Mouse (Mus musculus): ENCODE measurements around the gene Traf3ip2. TPM values are rescaled to one million over a fixed set of nuclear protein-coding genes. Genes with fewer than 3 reads are reported as not detected.

Gene Traf3ip2
- total RNA-seq, 2 experiments from 2014 or later = 0.61 to 0.82 TPM

DNA sequence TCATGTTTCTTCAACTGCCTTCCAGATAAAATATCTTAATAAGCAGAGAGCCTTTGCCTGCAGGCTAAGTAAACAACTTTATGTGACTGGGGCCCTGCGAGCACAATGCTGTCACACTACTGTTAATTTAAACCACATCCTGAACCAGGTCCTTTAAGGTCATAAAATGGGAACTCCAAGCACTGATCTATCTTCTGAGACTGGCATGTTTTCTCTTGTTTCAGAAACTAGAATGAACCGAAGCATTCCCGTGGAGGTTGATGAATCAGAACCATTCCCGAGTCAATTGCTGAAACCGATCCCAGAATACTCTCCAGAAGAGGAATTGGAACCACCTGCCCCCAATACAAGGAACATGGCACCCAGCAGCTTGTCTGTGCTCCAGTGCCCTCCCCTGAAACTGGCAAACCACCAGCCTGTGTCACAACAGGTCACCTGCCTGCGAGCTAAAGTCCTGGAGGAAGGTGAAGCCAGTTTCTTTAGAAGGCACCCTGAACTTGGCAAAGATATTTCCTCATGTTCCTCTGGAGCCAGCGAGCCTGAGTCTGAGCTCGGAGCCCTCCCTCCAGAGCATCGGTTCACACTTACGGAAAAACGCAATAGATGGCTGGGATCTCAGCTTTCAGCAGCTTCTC, 13.0 kb downstream of the Traf3ip2 start:
- no peak for DNase-seq (ENCODE audit: extremely low spot score in 1 of 2, low spot score in 2 of 2)
- Histone ChIP-seq H3K27ac (no peak overlapping the region), H3K4me3 (no peak overlapping the region)
- no peak for TF ChIP-seq CTCF (IDR thresholded peaks at IDR 0.05)
- intact Hi-C loops (cut with DNase I) = no loop called here

DNA sequence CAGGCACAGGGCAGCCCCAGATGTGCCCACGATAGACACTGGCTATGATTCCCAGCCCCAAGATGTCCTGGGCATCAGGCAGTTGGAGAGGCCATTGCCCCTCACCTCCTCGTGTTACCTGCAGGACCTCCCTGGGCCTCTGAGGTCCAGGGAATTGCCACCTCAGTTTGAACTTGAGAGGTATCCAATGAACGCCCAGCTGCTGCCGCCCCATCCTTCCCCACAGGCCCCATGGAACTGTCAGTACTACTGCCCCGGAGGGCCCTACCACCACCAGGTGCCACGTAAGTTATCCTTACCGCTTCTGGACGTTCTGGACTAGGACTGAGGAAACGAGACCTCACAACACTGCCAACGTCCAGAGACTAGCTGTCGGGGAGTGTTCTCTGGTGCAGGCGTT, 13.6 kb downstream of the Traf3ip2 start:
- Histone ChIP-seq H3K27ac (no peak overlapping the region), H3K4me3 (no peak overlapping the region)
- intact Hi-C loops (cut with DNase I) = no loop called here
- TF ChIP-seq CTCF (IDR thresholded peaks at IDR 0.05) = no peak
- no peak for DNase-seq (ENCODE audit: extremely low spot score in 1 of 2, low spot score in 2 of 2)

- no peak for DNase-seq (ENCODE audit: extremely low spot score in 1 of 2, low spot score in 2 of 2)
- intact Hi-C loops (cut with DNase I) = no loop called here
- TF ChIP-seq CTCF (IDR thresholded peaks at IDR 0.05) = no peak
- Histone ChIP-seq H3K27ac (no peak overlapping the region), H3K4me3 (no peak overlapping the region)
Measured at GRCm38 (mm10) chr10:39628799-39629517, 16.2 kb downstream of the Traf3ip2 start.

DNA sequence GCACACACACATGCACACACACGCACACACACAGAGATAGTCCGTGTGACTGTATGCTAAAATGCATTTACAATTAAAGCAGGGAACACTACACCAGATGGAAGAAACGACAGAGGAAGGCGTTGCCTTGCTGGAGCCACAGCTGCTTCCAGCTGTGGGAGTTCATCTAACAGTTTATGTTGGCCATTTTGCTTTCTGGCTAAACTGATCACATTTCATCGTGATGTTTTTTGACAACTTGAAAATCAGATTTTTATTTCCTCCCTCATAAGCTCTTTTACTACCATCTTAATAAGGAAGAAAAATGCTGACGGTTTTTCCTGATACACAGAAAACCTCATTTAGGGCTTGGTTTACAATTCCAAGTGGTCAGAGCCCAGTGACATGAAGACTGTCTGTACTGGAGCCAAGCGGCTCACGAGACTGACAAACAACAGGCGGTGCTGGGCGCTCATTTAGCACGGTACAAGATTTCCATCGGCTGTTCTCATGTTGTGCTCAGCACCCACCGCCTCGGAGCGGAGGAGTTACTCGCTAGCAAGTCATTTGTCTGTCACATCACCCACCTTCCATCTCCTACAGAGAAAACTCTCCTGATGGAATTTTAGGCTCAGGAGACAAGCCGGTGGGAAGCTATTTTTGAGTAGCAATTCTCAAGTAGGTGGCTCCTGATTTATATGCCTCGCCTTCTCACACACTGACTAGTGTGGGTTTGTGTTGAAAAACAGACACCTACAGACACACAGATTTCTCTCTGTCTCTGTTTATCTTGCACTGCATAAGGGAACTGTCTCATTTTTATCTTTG, 17.2 kb downstream of the Traf3ip2 start:
- Histone ChIP-seq H3K27ac (no peak overlapping the region), H3K4me3 (no peak overlapping the region)
- peak; percentile 61 to 75 for DNase-seq (ENCODE audit: extremely low spot score in 1 of 2, low spot score in 2 of 2)
- intact Hi-C loops (cut with DNase I) = loop anchor here (1.0 to 5.0 kb wide), 5 partner anchors 47 to 458 kb away; no protein-coding TSS in a partner anchor
- TF ChIP-seq CTCF (IDR thresholded peaks at IDR 0.05) = no peak

DNA sequence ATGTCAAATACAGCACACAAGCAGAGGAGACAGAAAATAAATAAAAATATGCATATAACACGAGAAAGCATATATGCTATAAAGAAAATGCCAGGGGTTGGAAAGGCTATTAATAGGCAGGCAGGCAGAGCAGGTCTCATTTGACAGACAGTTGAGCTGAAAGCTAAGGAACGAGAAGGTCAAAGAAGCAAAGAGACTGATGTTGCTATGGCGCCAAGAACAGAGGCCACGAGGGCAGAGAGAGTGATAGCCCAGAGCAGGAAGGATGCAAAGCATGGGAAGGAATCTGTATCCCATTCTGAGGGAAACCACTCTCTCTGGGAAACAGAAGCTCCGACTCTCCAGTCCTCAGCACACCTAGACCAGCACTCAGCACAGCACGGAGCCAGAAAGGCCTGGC, 18.1 kb downstream of the Traf3ip2 start:
- DNase-seq (ENCODE audit: extremely low spot score in 1 of 2, low spot score in 2 of 2) = no peak
- H3K27ac ChIP-seq = no peak overlapping the region
- TF ChIP-seq CTCF (IDR thresholded peaks at IDR 0.05) = no peak
- intact Hi-C loops (cut with DNase I) = loop anchor here (1.0 to 5.0 kb wide), 5 partner anchors 48 to 459 kb away; no protein-coding TSS in a partner anchor
- H3K4me3 ChIP-seq = no peak overlapping the region

DNA sequence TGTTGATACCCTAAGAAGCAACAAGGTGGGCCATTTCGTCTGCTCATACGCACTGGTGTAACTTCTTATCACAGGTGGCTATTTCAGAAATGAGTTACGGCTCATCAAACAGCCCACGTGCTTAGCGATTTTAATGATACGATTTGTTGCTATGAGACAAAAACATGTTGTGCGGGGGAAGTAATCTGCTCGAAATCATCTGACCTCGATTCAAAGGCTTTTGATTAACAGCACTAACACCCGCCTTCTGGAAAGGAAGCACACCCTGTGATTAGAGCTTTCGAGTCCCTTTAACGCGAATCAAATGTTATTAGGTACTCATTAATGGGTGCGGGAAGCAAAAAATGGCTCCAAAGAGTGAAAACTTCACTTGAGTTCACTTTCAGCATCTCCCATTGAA, 18.9 kb downstream of the Traf3ip2 start:
- no peak overlapping the region for H3K4me3 ChIP-seq
- no peak for DNase-seq (ENCODE audit: extremely low spot score in 1 of 2, low spot score in 2 of 2)
- intact Hi-C loops (cut with DNase I) = loop anchor here (5.0 kb wide), 1 partner anchor 459 kb away; no protein-coding TSS in a partner anchor
- no peak overlapping the region for H3K27ac ChIP-seq
- no peak for TF ChIP-seq CTCF (IDR thresholded peaks at IDR 0.05)

GRCm38 (mm10) chr10:39633379-39633778, 20.6 kb downstream of the Traf3ip2 start:
- DNase-seq (ENCODE audit: extremely low spot score in 1 of 2, low spot score in 2 of 2) = no peak
- TF ChIP-seq CTCF (IDR thresholded peaks at IDR 0.05) = no peak
- Histone ChIP-seq H3K27ac (no peak overlapping the region), H3K4me3 (no peak overlapping the region)
- intact Hi-C loops (cut with DNase I) = loop anchor here (5.0 kb wide), 1 partner anchor 461 kb away; no protein-coding TSS in a partner anchor

DNA sequence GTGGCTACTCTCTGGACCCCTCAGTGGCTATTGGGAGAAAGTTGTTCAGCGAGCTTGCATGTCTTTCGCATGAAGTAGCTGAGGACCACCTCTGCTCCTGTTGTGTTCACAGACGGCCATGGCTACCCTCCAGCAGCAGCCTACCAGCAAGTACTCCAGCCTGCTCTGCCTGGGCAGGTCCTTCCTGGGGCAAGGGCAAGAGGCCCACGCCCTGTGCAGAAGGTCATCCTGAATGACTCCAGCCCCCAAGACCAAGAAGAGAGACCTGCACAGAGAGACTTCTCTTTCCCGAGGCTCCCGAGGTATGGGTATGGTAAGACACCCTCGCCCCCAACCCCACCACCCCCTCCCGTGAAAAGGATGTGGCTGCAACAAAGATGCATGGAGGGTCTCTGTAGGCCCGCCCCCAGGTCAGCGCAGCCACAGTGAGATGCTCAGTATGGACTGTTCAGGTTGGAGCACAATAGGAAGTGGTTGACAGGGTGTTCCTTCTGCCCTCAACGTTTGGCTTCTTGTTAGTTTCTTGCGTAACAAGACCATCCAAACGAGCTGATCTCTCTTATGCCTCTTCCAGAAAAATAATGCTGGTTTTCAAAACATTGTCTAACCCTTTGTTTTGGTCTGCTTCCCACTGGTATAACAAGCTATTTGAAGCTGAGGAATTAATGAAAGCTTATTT, 21.8 kb downstream of the Traf3ip2 start:
- Histone ChIP-seq H3K27ac (no peak overlapping the region), H3K4me3 (no peak overlapping the region)
- no peak for DNase-seq (ENCODE audit: extremely low spot score in 1 of 2, low spot score in 2 of 2)
- no peak for TF ChIP-seq CTCF (IDR thresholded peaks at IDR 0.05)
- intact Hi-C loops (cut with DNase I) = loop anchor here (5.0 kb wide), 1 partner anchor 462 kb away; no protein-coding TSS in a partner anchor

- intact Hi-C loops (cut with DNase I) = no loop called here
- no peak for DNase-seq (ENCODE audit: extremely low spot score in 1 of 2, low spot score in 2 of 2)
- no peak for TF ChIP-seq CTCF (IDR thresholded peaks at IDR 0.05)
- H3K27ac ChIP-seq = no peak overlapping the region
- no peak overlapping the region for H3K4me3 ChIP-seq
Measured at GRCm38 (mm10) chr10:39638862-39639261, 26.1 kb downstream of the Traf3ip2 start.

DNA sequence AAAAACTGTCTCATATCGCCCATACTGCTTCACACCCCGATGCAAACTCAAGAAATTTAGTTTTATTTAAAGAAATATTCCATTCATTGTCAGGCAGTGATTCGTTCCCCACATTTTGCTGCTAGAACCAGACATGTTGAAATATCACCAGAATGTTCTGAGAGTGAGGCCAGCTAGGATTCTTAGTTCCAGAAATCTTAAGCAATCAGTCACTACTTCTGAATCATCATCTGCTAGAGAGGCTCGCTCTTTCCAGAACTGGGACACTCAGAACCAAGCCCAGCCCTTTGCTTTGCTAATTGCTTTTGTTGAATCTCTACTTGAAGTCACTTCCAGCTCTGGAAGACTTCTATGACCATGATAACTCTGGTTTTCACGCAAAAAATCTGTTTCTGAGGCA, 27.0 kb downstream of the Traf3ip2 start:
- intact Hi-C loops (cut with DNase I) = no loop called here
- no peak for TF ChIP-seq CTCF (IDR thresholded peaks at IDR 0.05)
- no peak for DNase-seq (ENCODE audit: extremely low spot score in 1 of 2, low spot score in 2 of 2)
- H3K4me3 ChIP-seq = no peak overlapping the region
- no peak overlapping the region for H3K27ac ChIP-seq

- no peak overlapping the region for H3K4me3 ChIP-seq
- intact Hi-C loops (cut with DNase I) = no loop called here
- DNase-seq (ENCODE audit: extremely low spot score in 1 of 2, low spot score in 2 of 2) = peak in 1 of 2 experiments; percentile 15
Measured at GRCm38 (mm10) chr10:39640817-39641226, 28.1 kb downstream of the Traf3ip2 start.

More at GRCm38 (mm10) chr10:39640817-39641226, 28.1 kb downstream of the Traf3ip2 start:
- no peak overlapping the region for H3K27ac ChIP-seq
- no peak for TF ChIP-seq CTCF (IDR thresholded peaks at IDR 0.05)
